In genomic region chr15:100462086-100462485, GRCm38 (mm10) we compare ENCODE assay signal across 23 mouse cellular contexts. TPM values are rescaled to one million over a fixed set of nuclear protein-coding genes. Genes with fewer than 3 reads are reported as not detected.
DNase-seq lines count a peak whose midpoint lies in the region; ATAC-seq and TF ChIP-seq lines count a peak whose summit lies in the region.
"Had no signal": no experiment of that assay in that cellular context is flagged by ENCODE, and none has a peak within 500 bp of the region (broad histone marks: within the 10 kb centered on the region; RNA-seq: fewer than 3 reads in every experiment).

No protein-coding gene starts in this region.

- H3K9ac ChIP-seq in heart, embryonic 12.5 days: no peak overlapping the region
- H3K9ac ChIP-seq in hindbrain, embryonic 14.5 days: no peak overlapping the region
- H3K9ac ChIP-seq: forebrain, embryonic 15.5 days; neural tube, embryonic 15.5 days had no signal

- H3K4me2 ChIP-seq in myocyte (ENCODE audit: low read depth): peak overlapping the region; percentile 16
- no peak overlapping the region for H3K4me2 ChIP-seq in heart, embryonic 12.5 days
- no peak overlapping the region for H3K4me2 ChIP-seq in hindbrain, embryonic 14.5 days (replicated peaks)
- H3K4me2 ChIP-seq: forebrain, embryonic 15.5 days; heart, embryonic 11.5 days; neural tube, embryonic 15.5 days had no signal

- no peaks in the 10 kb centered on the region for H3K27me3 ChIP-seq in myocyte (ENCODE audit: control insufficient read depth, insufficient read depth, insufficient read length)
- peaks cover 9% of the 10 kb centered on the region; the same call in 1 of the 2 replicates for H3K27me3 ChIP-seq in heart, embryonic 12.5 days (replicated peaks)
- H3K27me3 ChIP-seq in hindbrain, embryonic 14.5 days (ENCODE audit: control insufficient read depth, insufficient read depth, low read length): no peaks in the 10 kb centered on the region
- H3K27me3 ChIP-seq: forebrain, embryonic 15.5 days; neural tube, embryonic 15.5 days had no signal

- H3K4me1 ChIP-seq in heart, embryonic 12.5 days (replicated peaks): peaks cover 10% of the 10 kb centered on the region; the same call in 1 of the 2 replicates
- H3K4me1 ChIP-seq in hindbrain, embryonic 14.5 days (replicated peaks; ENCODE audit: control insufficient read depth, insufficient read depth, low read length): no peaks in the 10 kb centered on the region

- no peak for TF ChIP-seq POLR2A in myocyte (IDR thresholded peaks at IDR 0.05; ENCODE audit: insufficient read length, low read depth)

- H3K79me2 ChIP-seq in myocyte (ENCODE audit: control insufficient read depth, insufficient read depth): no peaks in the 10 kb centered on the region

- H3K36me3 ChIP-seq in myocyte (ENCODE audit: control insufficient read depth, insufficient read depth): no peaks in the 10 kb centered on the region
- H3K36me3 ChIP-seq in heart, embryonic 12.5 days: no peaks in the 10 kb centered on the region
- no peaks in the 10 kb centered on the region for H3K36me3 ChIP-seq in hindbrain, embryonic 14.5 days (replicated peaks; ENCODE audit: control insufficient read depth, insufficient read depth)
- H3K36me3 ChIP-seq: embryonic facial prominence, embryonic 10.5 days; forebrain, embryonic 15.5 days; hindbrain, embryonic 10.5 days; limb, embryonic 10.5 days; neural tube, embryonic 15.5 days had no signal

- DNase-seq in 3T3-L1 (ENCODE audit: low read depth, low spot score): peak; percentile 7
- DNase-seq in NIH3T3 (ENCODE audit: low read depth): peak; percentile 60
- peak; percentile 76 for DNase-seq in kidney, postnatal 10 days
- DNase-seq in urinary bladder, adult 2 months (ENCODE audit: low spot score): no peak
- no peak for DNase-seq in hindbrain, embryonic 14.5 days (ENCODE audit: low spot score)
- DNase-seq: adrenal gland, postnatal 10 days; cerebellum, postnatal 10 days; gastrocnemius, postnatal 10 days; heart, postnatal 10 days; liver; lung, postnatal 4 days; right cerebral cortex, postnatal 25 days; thymus, postnatal 14 days had no signal

- H3K9me3 ChIP-seq in heart, embryonic 12.5 days (replicated peaks): no peaks in the 10 kb centered on the region
- no peaks in the 10 kb centered on the region for H3K9me3 ChIP-seq in hindbrain, embryonic 14.5 days (ENCODE audit: control insufficient read depth, low read length)
- H3K9me3 ChIP-seq: embryonic facial prominence, embryonic 10.5 days; forebrain, embryonic 15.5 days; hindbrain, embryonic 10.5 days; limb, embryonic 10.5 days; neural tube, embryonic 15.5 days had no signal

- no peak overlapping the region for H3K4me3 ChIP-seq in myocyte
- no peak overlapping the region for H3K4me3 ChIP-seq in heart, embryonic 12.5 days
- H3K4me3 ChIP-seq in hindbrain, embryonic 14.5 days (replicated peaks; ENCODE audit: low read length): no peak overlapping the region
- H3K4me3 ChIP-seq: embryonic facial prominence, embryonic 10.5 days; forebrain, embryonic 15.5 days; hindbrain, embryonic 10.5 days; limb, embryonic 10.5 days; neural tube, embryonic 15.5 days had no signal

- 75% methylated on average over 5 of the region's 5 CpGs for WGBS in heart, embryonic 12.5 days
- WGBS in hindbrain, embryonic 14.5 days: 75% methylated on average over 5 of the region's 5 CpGs

- ATAC-seq in heart, embryonic 12.5 days (ENCODE audit: insufficient number of reproducible peaks, low FRiP score): no peak
- no peak for ATAC-seq in hindbrain, embryonic 14.5 days (ENCODE audit: low FRiP score)
- ATAC-seq: forebrain, embryonic 15.5 days; midbrain, embryonic 16.5 days had no signal

- H3ac ChIP-seq in myocyte (ENCODE audit: control insufficient read depth, insufficient read length): no peak overlapping the region

- no peak overlapping the region for H3K27ac ChIP-seq in heart, embryonic 12.5 days (ENCODE audit: poor library complexity, severe bottlenecking)
- no peak overlapping the region for H3K27ac ChIP-seq in hindbrain, embryonic 14.5 days
- H3K27ac ChIP-seq: embryonic facial prominence, embryonic 10.5 days; forebrain, embryonic 15.5 days; hindbrain, embryonic 10.5 days; limb, embryonic 10.5 days; neural tube, embryonic 15.5 days had no signal

TF ChIP-seq in myocyte, 11 proteins besides CTCF, POLR2A, EP300 and RAD21:
- TF ChIP-seq CEBPB (IDR thresholded peaks at IDR 0.05; ENCODE audit: insufficient read depth, poor library complexity, severe bottlenecking) (no peak), SRF (IDR thresholded peaks at IDR 0.05; ENCODE audit: control insufficient read depth, insufficient read length, low read depth) (no peak), REST (IDR thresholded peaks at IDR 0.05; ENCODE audit: insufficient read depth, insufficient read length) (no peak), TCF12 (IDR thresholded peaks at IDR 0.05; ENCODE audit: insufficient read depth, poor library complexity, severe bottlenecking) (no peak), POLR2AphosphoS2 (IDR thresholded peaks at IDR 0.05; ENCODE audit: insufficient read length, low read depth) (no peak), MYOG (IDR thresholded peaks at IDR 0.05; ENCODE audit: control insufficient read depth in 1 of 3, insufficient read depth in 1 of 3, insufficient read length in 2 of 3, low read depth in 2 of 3) (no peak), USF1 (IDR thresholded peaks at IDR 0.05; ENCODE audit: low read depth) (no peak), E2F4 (IDR thresholded peaks at IDR 0.05; ENCODE audit: insufficient read depth) (no peak)

RNA-seq across cellular contexts. Expression of gene Letmd1, which starts 6.7 kb away (rescaled TPM):
- polyA plus RNA-seq in myocyte (2012; fragmentation: generic; extraction: Trizol): 24.8 TPM
- 46.8 and 50.4 TPM in 2 replicates for polyA plus RNA-seq in urinary bladder, adult 2 months (2012; rRNA removed)
- 17.7 and 19.4 TPM in 2 replicates for polyA plus RNA-seq in heart, embryonic 12.5 days (2016; fragmentation: Nextera tagmentation; extraction: Ambion mirVana)
- polyA plus RNA-seq in hindbrain, embryonic 14.5 days (2014; fragmentation: Nextera tagmentation; extraction: Ambion mirVana): 49.8 and 52.1 TPM in 2 replicates

RNA-seq across cellular contexts. Expression of gene Csrnp2, which starts 33.2 kb away (rescaled TPM):
- 9.2 TPM for polyA plus RNA-seq in myocyte (2012; fragmentation: generic; extraction: Trizol)
- polyA plus RNA-seq in urinary bladder, adult 2 months (2012; rRNA removed): 3.2 and 3.8 TPM in 2 replicates
- 12.0 and 12.1 TPM in 2 replicates for polyA plus RNA-seq in heart, embryonic 12.5 days (2016; fragmentation: Nextera tagmentation; extraction: Ambion mirVana)
- polyA plus RNA-seq in hindbrain, embryonic 14.5 days (2014; fragmentation: Nextera tagmentation; extraction: Ambion mirVana): 43.1 and 46.1 TPM in 2 replicates

RNA-seq across cellular contexts. Expression of gene Slc11a2, which starts 37.2 kb away (rescaled TPM):
- 48.2 TPM for polyA plus RNA-seq in myocyte (2012; fragmentation: generic; extraction: Trizol)
- polyA plus RNA-seq in urinary bladder, adult 2 months (2012; rRNA removed): 19.3 and 21.5 TPM in 2 replicates
- polyA plus RNA-seq in heart, embryonic 12.5 days (2016; fragmentation: Nextera tagmentation; extraction: Ambion mirVana): 15.5 and 20.8 TPM in 2 replicates
- polyA plus RNA-seq in hindbrain, embryonic 14.5 days (2014; fragmentation: Nextera tagmentation; extraction: Ambion mirVana): 18.5 and 18.6 TPM in 2 replicates

RNA-seq across cellular contexts. Expression of gene Gm5475, which starts 40.1 kb away (rescaled TPM):
- 0.05 TPM for polyA plus RNA-seq in myocyte (2012; fragmentation: generic; extraction: Trizol)
- not detected in 2 replicates for polyA plus RNA-seq in urinary bladder, adult 2 months (2012; rRNA removed)
- polyA plus RNA-seq in heart, embryonic 12.5 days (2016; fragmentation: Nextera tagmentation; extraction: Ambion mirVana): 0.12 TPM in 1 of 2 replicates, not detected in the other
- polyA plus RNA-seq in hindbrain, embryonic 14.5 days (2014; fragmentation: Nextera tagmentation; extraction: Ambion mirVana): 0.13 and 0.15 TPM in 2 replicates
- polyA plus RNA-seq: embryonic facial prominence, embryonic 10.5 days; heart, embryonic 11.5 days; hindbrain, embryonic 10.5 days; stomach, embryonic 14.5 days had no signal

Comparison
In these comparisons a context has a peak if more than half of its experiments do, and no peak if none do; other contexts are left out.
1. DNase-seq: peak in 3T3-L1 (single experiment), NIH3T3 (single experiment) and kidney, postnatal 10 days (single experiment); none in urinary bladder, adult 2 months (single experiment) and hindbrain, embryonic 14.5 days (single experiment).